Mouse (Mus musculus) liver, embryonic 14.5 days (tissue): ENCODE data around the gene Dnajb14. TPM values are rescaled to one million over a fixed set of nuclear protein-coding genes. Genes with fewer than 3 reads are reported as not detected.

Experiments
- ATAC-seq: fragments of 200-750 bp; cut with Nextera tagmentation; 2 replicates; pipeline ENCODE4 v1.8.0; 2017; ENCODE audit warnings: moderate number of reproducible peaks, mild to moderate bottlenecking, moderate library complexity; ENCODE audit not compliant: insufficient read depth
- DNase-seq, 3 experiments: peaks; one replicate each; pipeline ENCODE4 v3.0.0-alpha.2; 2012 to 2013; ENCODE audit warnings: low read depth in 3 of 3, low spot score in 3 of 3
- H3K27ac ChIP-seq: fragments of 300-500 bp; sonication (generic); 2 replicates; pipeline ENCODE4 v1.5.1; 2014; ENCODE audit warnings: moderate library complexity, mild to moderate bottlenecking, control low read depth, inconsistent platforms
- H3K27me3 ChIP-seq: fragments of 300-500 bp; sonication (generic); 2 replicates; pipeline ENCODE4 v1.6.1; 2014; ENCODE audit warnings: mild to moderate bottlenecking, low read length, moderate library complexity; ENCODE audit not compliant: control insufficient read depth, insufficient read depth
- H3K36me3 ChIP-seq: fragments of 300-500 bp; sonication (generic); replicated peaks from 2 replicates; pipeline ENCODE4 v1.6.1; 2014; ENCODE audit warnings: low read depth; ENCODE audit not compliant: control insufficient read depth, insufficient read depth
- H3K4me1 ChIP-seq, 2 experiments: fragments of 200-500 bp in 1 of 2; fragments of 300-500 bp in 1 of 2; sonication (generic) in 1 of 2; replicated peaks; 2 replicates each; pipeline ENCODE4 v1.6.1; 2012 to 2014; ENCODE audit warnings: antibody characterized with exemption in 1 of 2, inconsistent platforms in 1 of 2, low read length in 1 of 2; ENCODE audit not compliant: control insufficient read depth in 2 of 2, insufficient read depth in 2 of 2
- H3K4me2 ChIP-seq: fragments of 300-500 bp; sonication (generic); 2 replicates; pipeline ENCODE4 v1.6.1; 2014; ENCODE audit warnings: low read depth, mild to moderate bottlenecking, control low read depth, moderate library complexity
- H3K4me3 ChIP-seq, 2 experiments: fragments of 200-500 bp in 1 of 2; fragments of 300-500 bp in 1 of 2; sonication (generic) in 1 of 2; 2 replicates each; pipeline ENCODE4 v1.5.1; 2012 to 2014; ENCODE audit warnings: low read depth in 2 of 2, low read length in 2 of 2, mild to moderate bottlenecking in 2 of 2, control low read depth in 1 of 2, inconsistent platforms in 1 of 2, moderate library complexity in 1 of 2; ENCODE audit not compliant: insufficient read depth in 1 of 2
- H3K9ac ChIP-seq: fragments of 300-500 bp; sonication (generic); replicated peaks from 2 replicates; pipeline ENCODE4 v1.6.1; 2014; ENCODE audit warnings: mild to moderate bottlenecking, control low read depth, moderate library complexity
- H3K9me3 ChIP-seq: fragments of 300-500 bp; sonication (generic); 2 replicates; pipeline ENCODE4 v1.6.1; 2016; ENCODE audit warnings: low read length, mixed read lengths; ENCODE audit not compliant: control insufficient read depth
- CTCF ChIP-seq: IDR thresholded peaks from 2 replicates; pipeline ENCODE4 v1.5.1; 2016; ENCODE audit warnings: antibody characterized with exemption, low read depth, control low read depth
- EP300 ChIP-seq: IDR thresholded peaks from 2 replicates; pipeline ENCODE4 v1.6.1; 2016; ENCODE audit warnings: antibody characterized with exemption, low read depth
- WGBS: fragments of 180-500 bp; shearing (Covaris S2); extraction: QIAGEN DNeasy Blood & Tissue Kit; methylation state at CpG from one replicate; pipeline ENCODE4 v1.1.7; 2014; ENCODE audit not compliant: insufficient replicate concordance; 5-methylcytosine and 5-hydroxymethylcytosine counted together
- polyA plus RNA-seq, 2 experiments: library from polyadenylated mRNA; depleted of rRNA in 1 of 2; stranded (reverse) in 1 of 2; unstranded in 1 of 2; fragments of >200 nt; fragmentation: Nextera tagmentation in 1 of 2; extraction: Ambion mirVana in 1 of 2; gene quantifications; 2 replicates each; pipeline versions ENCODE4 v1.2.1 to v1.2.3; 2012 to 2014

The Dnajb14 gene
- polyA plus RNA-seq, 2 experiments = 1.5 to 3.7 TPM

DNA sequence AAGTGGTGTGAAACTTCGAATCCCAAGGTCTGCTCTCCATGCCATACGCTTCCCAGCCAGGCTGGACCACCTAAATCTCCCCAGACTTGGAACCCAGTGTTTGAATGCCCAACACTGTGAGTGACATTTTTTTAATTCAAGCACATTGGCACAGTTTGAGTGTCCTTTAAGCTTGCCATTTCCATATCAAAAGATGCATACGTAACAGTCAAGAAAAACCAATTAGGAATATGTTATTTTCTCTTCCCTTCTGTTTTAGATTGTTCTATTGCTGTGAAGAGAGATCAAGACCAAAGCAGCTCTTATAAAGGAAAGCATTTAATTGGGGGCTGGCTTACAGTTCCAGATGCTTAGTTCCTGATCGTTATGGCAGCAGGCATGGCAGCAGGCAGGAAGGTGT, 6.0 kb upstream of the Dnajb14 start:
- Histone ChIP-seq H3K9me3 (no peaks in the 10 kb centered on the region), H3K27me3 (no peaks in the 10 kb centered on the region), H3K36me3 (peaks cover 4% of the 10 kb centered on the region), H3K4me3 (no peak overlapping the region), H3K9ac (no peak overlapping the region), H3K4me2 (no peak overlapping the region), H3K4me1 (peaks cover 10 to 11% of the 10 kb centered on the region in 2 experiments; a peak in 2 of 4 replicates), H3K27ac (no peak overlapping the region)
- WGBS = 84% methylated on average over 4 of the region's 4 CpGs
- DNase-seq = no peak
- TF ChIP-seq EP300 = no peak
- TF ChIP-seq CTCF = no peak
- ATAC-seq = no peak

DNA sequence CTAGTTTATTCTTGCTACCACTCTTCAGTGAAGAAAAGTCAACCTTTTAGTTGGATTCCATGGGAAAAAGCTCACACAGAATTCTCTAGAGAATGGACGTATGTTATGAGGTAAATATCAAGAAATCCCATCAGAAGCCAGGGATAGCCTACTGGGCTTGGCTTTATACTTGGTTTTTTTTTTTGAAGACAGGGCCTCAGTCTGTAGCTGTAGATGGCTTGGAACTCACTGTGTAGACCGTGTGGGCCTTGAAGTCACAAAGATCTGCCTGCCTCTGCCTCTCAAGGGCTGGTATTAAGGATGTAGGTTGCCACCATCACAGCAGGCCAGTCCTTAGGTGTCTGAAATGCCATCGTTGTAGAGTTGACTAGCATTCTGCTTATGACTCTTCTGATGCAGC, 4.9 kb upstream of the Dnajb14 start:
- TF ChIP-seq CTCF = no peak
- TF ChIP-seq EP300 = no peak
- 86% methylated on average over 3 of the region's 3 CpGs for WGBS
- Histone ChIP-seq H3K4me1 (peaks cover 14 to 16% of the 10 kb centered on the region in 2 experiments; a peak in 3 of 4 replicates), H3K4me3 (no peak overlapping the region), H3K27ac (no peak overlapping the region), H3K4me2 (no peak overlapping the region), H3K9me3 (no peaks in the 10 kb centered on the region), H3K9ac (no peak overlapping the region), H3K36me3 (peaks cover 13% of the 10 kb centered on the region), H3K27me3 (no peaks in the 10 kb centered on the region)
- ATAC-seq (no peak), DNase-seq (no peak)

DNA sequence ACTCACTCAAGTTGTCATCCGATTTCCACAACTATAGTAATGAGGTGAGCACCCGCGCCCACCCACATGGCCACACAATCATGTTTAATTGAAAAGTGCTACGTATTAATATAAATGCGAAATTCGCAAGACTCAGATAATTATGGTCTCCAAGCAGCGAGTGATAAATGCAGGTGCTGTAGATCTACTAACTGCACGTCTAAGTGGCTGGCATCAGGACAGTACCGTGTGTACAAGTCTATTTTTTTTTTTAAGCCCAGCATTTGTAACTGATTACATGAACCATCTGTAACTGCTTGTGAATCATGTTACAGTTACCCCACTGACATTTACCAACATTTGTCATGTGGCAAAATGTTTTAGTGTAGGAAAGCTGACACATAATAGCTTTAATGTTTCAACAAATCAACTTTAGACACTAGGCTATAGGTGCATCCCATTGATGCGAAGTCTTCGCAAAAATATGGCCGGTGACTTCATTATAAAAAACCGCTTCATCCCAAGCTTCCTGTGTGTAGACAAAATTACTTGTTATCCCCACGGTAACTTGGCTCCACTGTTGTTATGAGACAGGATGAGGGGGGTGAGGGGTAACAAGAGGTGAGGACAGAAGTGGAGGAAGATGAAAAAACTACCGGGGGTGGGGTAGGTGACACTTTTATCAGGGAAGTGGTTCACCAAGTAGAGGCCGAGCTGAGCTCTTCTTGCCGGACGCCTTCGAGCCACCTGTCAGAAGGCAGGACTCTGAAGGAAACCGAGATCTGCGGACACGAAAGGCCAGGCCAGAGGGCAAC, 3.9 kb upstream of the Dnajb14 start:
- TF ChIP-seq EP300 = no peak
- TF ChIP-seq CTCF = no peak
- Histone ChIP-seq H3K4me3 (peak overlapping the region; percentile 73 to 93), H3K36me3 (peaks cover 13% of the 10 kb centered on the region), H3K27ac (peak overlapping the region; percentile 73), H3K9me3 (no peaks in the 10 kb centered on the region), H3K9ac (peak overlapping the region; percentile 68), H3K4me2 (peak overlapping the region; percentile 82), H3K4me1 (peaks cover 15 to 18% of the 10 kb centered on the region in 2 experiments), H3K27me3 (no peaks in the 10 kb centered on the region)
- 34% methylated on average over 22 of the region's 22 CpGs for WGBS
- ATAC-seq = no peak; the same call in 1 of the 2 replicates
- no peak for DNase-seq

DNA sequence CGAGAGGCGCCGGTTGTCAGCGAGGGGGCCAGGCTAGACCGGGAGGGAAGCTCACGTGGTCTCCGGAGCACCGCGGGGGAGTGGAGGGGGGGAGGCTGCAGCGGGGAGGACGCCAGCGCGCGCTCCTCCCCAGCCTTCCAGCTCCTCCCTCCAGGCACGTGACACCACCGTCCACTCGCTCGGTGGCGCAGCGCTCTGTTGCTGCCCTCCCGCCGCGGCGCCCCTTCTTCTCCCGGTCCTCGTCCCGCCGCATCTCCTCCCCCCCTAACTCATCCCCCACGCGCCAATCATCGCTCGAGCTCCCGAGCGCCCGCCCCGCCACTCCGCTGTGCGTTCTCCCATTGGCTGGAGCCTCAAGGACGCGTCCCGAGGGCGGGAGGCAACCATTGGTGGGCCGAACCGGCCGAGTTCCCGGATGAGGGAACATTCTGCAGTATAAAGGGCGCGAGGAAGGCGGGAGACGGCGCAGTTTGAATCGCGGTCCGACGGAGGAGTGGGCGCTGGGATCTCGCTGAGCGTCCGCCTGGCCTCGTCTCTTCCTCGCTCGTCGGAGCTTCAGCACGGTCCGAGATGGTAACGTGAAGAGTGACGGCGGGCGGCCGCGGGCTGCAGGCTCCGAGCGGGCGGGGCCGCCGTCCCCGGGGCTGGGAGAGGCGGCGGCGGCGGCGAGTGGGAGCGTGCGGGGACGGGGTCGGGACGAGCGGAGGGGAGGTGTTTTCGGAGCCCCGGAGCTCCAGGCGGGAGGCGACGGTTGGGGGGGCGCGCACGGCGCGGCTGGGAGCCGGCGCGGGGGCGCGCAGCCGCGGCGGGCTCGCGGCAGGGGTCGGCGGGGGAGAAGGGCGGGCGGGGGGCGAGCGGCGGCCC, 3.1 kb upstream of the Dnajb14 start, which contains the start of gene H2afz:
Gene H2afz (plus strand): TSS at position 364 of the 864 bp plus-strand sequence.
- WGBS = under 1% methylated on average over 94 of the region's 115 CpGs
- peak; percentile 87 for ATAC-seq
- H3K9ac ChIP-seq = peak within 1 kb of the TSS; percentile 100
- H3K4me1 ChIP-seq = peaks cover 20 to 22% of the 10 kb centered on the region in 2 experiments
- peaks cover 13% of the 10 kb centered on the region for H3K36me3 ChIP-seq
- peak within 1 kb of the TSS; percentile 82 for H3K4me2 ChIP-seq
- no peaks in the 10 kb centered on the region for H3K27me3 ChIP-seq
- H3K4me3 ChIP-seq = peak within 1 kb of the TSS; percentile 82 to 93
- peak; percentile 96 to 97 (median 97) for DNase-seq
- H3K9me3 ChIP-seq = no peaks in the 10 kb centered on the region
- peak; percentile 21; the same call in 1 of the 2 replicates for TF ChIP-seq EP300
- TF ChIP-seq CTCF = 0 out of 2 replicates have a peak, but pooled peaks have one; percentile 45
- peak within 1 kb of the TSS; percentile 95 for H3K27ac ChIP-seq
